Mouse (Mus musculus): Measurements from ENCODE around the gene Mettl7a1. TPM values are rescaled to one million over a fixed set of nuclear protein-coding genes. Genes with fewer than 3 reads are reported as not detected.

The Mettl7a1 gene
- polyA plus RNA-seq, 1 experiment from 2014 or later, result 62.9 TPM

DNA sequence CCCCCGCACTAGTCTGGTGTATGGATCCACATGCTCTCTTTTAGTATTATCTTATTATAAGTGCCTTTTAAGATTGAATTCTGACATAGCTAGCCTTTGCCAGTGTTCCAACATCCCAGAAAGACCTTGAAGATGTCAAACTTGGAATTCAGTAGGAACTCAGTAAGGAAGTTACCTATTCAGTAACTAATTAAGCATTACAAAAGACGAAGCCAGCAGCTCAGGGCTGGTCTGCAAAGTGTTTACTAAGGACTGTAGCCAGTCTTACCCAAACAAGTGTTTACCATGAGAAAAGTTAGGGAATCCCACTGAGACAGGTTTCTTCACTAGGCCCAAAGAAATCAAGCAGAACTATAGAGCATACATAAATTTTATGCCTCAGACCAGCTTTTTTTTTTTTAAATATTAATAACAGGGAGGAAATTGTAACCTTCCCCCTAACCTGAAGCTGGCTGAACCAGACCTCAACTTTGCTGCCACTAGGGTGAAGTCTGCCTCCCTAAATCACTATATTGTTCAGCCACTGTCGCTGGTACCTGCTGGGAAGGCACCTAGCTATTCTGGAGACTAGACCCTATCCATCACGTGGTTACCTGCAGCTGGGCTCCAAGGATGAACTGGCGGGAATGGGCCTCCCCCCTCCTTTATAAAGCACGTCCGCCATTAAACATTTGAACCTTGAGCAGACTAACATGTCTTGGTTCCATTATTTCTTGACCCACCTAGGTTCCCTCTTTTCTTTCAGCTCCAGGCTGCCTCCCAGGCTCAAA is 29.0 kb upstream of the Mettl7a1 start:
- WGBS, result 90% methylated on average over 7 of the region's 7 CpGs
- TF ChIP-seq EP300 (IDR thresholded peaks at IDR 0.05) (no peak), CTCF (IDR thresholded peaks at IDR 0.05) (no peak)
- H3K4me2 ChIP-seq (replicated peaks; ENCODE audit: low read depth, low read length), result no peak overlapping the region
- DNase-seq (ENCODE audit: low spot score) (no peak), ATAC-seq (no peak)
- H3K9me3 ChIP-seq (ENCODE audit: low read length), result no peaks in the 10 kb centered on the region
- H3K27ac ChIP-seq (ENCODE audit: low read length), result no peak overlapping the region
- H3K4me3 ChIP-seq (ENCODE audit: low read depth, low read length), result no peak overlapping the region
- H3K9ac ChIP-seq (replicated peaks; ENCODE audit: low read depth), result no peak overlapping the region
- H3K27me3 ChIP-seq (replicated peaks; ENCODE audit: insufficient read depth, low read length), result no peaks in the 10 kb centered on the region
- no peaks in the 10 kb centered on the region for H3K4me1 ChIP-seq (ENCODE audit: insufficient read depth, low read depth, low read length)
- no peaks in the 10 kb centered on the region for H3K36me3 ChIP-seq (ENCODE audit: insufficient read depth, low read length)

DNA sequence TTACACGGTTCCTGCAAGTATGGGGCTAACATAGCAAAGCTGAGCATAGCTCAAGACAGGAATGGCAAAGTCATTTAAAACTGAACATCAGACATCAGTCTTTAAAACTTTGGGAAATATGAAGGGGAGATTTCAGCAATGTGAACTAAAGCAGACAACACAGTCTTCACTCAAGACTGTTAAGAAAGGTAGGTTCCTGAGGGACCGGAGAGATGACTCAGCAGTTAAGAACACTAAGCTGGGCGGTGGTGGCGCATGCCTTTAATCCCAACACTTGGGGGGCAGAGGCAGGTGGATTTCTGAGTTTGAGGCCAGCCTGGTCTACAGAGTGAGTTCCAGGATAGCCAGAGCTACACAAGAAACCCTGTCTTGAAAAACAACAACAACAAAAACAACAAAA is 27.5 kb upstream of the Mettl7a1 start:
- Histone ChIP-seq H3K9ac (replicated peaks; ENCODE audit: low read depth) (no peak overlapping the region), H3K4me3 (ENCODE audit: low read depth, low read length) (no peak overlapping the region), H3K9me3 (ENCODE audit: low read length) (no peaks in the 10 kb centered on the region), H3K4me1 (ENCODE audit: insufficient read depth, low read depth, low read length) (no peaks in the 10 kb centered on the region), H3K36me3 (ENCODE audit: insufficient read depth, low read length) (no peaks in the 10 kb centered on the region), H3K27ac (ENCODE audit: low read length) (no peak overlapping the region), H3K27me3 (replicated peaks; ENCODE audit: insufficient read depth, low read length) (no peaks in the 10 kb centered on the region), H3K4me2 (replicated peaks; ENCODE audit: low read depth, low read length) (no peak overlapping the region)
- no peak for DNase-seq (ENCODE audit: low spot score)
- ATAC-seq, result no peak
- WGBS, result 91% methylated on average over 4 of the region's 4 CpGs
- TF ChIP-seq EP300 (IDR thresholded peaks at IDR 0.05) (no peak), CTCF (IDR thresholded peaks at IDR 0.05) (no peak)

DNA sequence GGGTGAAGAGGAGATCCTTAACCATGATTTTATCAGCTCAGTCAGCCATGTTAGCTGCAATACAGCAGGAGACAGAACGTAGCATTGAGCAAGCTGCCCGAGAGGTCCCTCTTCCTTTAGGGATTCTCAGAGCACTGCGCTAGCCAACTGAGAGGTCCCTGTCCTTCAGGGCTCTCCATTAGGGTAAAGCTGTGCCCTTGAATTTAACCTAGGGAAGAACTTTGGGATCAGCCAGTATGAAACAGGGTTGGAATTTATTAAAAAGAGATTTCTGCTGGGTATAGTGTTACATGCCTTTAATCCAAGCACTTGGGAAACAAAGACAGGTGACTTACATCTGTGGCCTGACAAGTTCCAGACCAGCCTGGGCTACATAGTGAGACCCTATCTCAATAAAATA is 26.4 kb upstream of the Mettl7a1 start:
- no peaks in the 10 kb centered on the region for H3K36me3 ChIP-seq (ENCODE audit: insufficient read depth, low read length)
- WGBS, result 70% methylated on average over 3 of the region's 3 CpGs

DNA sequence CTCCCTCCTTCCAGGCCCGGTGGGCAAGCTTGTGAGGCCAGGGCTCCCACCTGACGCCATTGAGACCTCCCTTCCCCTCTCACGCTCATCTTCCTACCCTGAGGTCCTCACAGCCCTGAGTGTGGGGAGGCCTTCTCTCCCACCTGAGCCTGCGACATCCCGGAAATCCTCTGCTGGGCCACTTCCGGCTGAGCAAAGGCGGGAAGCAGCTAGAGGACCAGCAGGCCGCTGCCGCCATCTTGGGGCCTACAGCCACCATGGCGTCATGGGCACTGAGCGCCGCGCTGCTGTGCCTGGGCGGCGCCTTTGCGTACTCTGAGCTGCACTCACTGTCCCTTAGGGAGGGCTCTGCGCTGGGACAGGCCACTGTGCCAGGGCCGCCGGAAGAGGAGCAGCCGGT is 23.3 kb upstream of the Mettl7a1 start, which contains the start of gene Tmprss12:
Tmprss12 (plus strand) TSS at position 212 of the 400 bp plus-strand sequence.
- Histone ChIP-seq H3K4me1 (ENCODE audit: insufficient read depth, low read depth, low read length) (no peaks in the 10 kb centered on the region), H3K27me3 (replicated peaks; ENCODE audit: insufficient read depth, low read length) (no peaks in the 10 kb centered on the region), H3K9me3 (ENCODE audit: low read length) (no peaks in the 10 kb centered on the region), H3K4me2 (replicated peaks; ENCODE audit: low read depth, low read length) (no peak within 1 kb of the TSS), H3K4me3 (ENCODE audit: low read depth, low read length) (no peak within 1 kb of the TSS), H3K36me3 (ENCODE audit: insufficient read depth, low read length) (no peaks in the 10 kb centered on the region), H3K9ac (replicated peaks; ENCODE audit: low read depth) (no peak within 1 kb of the TSS), H3K27ac (ENCODE audit: low read length) (no peak within 1 kb of the TSS)
- TF ChIP-seq EP300 (IDR thresholded peaks at IDR 0.05), result no peak
- TF ChIP-seq CTCF (IDR thresholded peaks at IDR 0.05), result no peak
- DNase-seq (ENCODE audit: low spot score), result no peak
- no peak for ATAC-seq
- WGBS, result 97% methylated on average over 17 of the region's 20 CpGs

More for the DNA sequence above, 26.4 kb upstream of the Mettl7a1 start:
- no peaks in the 10 kb centered on the region for H3K4me1 ChIP-seq (ENCODE audit: insufficient read depth, low read depth, low read length)
- H3K27ac ChIP-seq (ENCODE audit: low read length), result no peak overlapping the region
- TF ChIP-seq EP300 (IDR thresholded peaks at IDR 0.05), result no peak
- no peak for TF ChIP-seq CTCF (IDR thresholded peaks at IDR 0.05)
- DNase-seq (ENCODE audit: low spot score) (no peak), ATAC-seq (no peak)
- no peak overlapping the region for H3K9ac ChIP-seq (replicated peaks; ENCODE audit: low read depth)
- no peaks in the 10 kb centered on the region for H3K27me3 ChIP-seq (replicated peaks; ENCODE audit: insufficient read depth, low read length)
- H3K9me3 ChIP-seq (ENCODE audit: low read length), result no peaks in the 10 kb centered on the region
- no peak overlapping the region for H3K4me2 ChIP-seq (replicated peaks; ENCODE audit: low read depth, low read length)
- H3K4me3 ChIP-seq (ENCODE audit: low read depth, low read length), result no peak overlapping the region

DNA sequence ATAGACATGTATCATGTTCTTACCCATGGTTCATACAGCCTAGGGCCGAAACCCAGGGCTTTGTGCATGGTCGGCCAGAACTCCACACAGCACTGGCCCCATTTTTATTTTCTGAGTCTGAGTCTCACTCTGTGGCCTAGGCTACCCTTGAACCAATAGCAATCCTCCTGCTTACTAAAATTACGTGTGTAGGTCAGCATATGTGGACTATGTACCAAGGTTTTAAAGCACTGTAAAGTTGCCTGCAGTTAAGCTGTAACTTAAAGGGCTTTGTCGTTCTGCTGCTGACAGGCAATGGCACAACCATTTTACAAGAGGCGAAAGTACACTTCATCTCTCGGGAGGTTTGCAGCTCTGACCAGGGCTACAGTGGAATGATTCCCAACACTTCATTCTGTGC is 15.0 kb upstream of the Mettl7a1 start:
- Histone ChIP-seq H3K4me3 (ENCODE audit: low read depth, low read length) (no peak overlapping the region), H3K36me3 (ENCODE audit: insufficient read depth, low read length) (no peaks in the 10 kb centered on the region), H3K9me3 (ENCODE audit: low read length) (no peaks in the 10 kb centered on the region), H3K27ac (ENCODE audit: low read length) (no peak overlapping the region), H3K27me3 (replicated peaks; ENCODE audit: insufficient read depth, low read length) (no peaks in the 10 kb centered on the region), H3K4me1 (ENCODE audit: insufficient read depth, low read depth, low read length) (no peaks in the 10 kb centered on the region), H3K9ac (replicated peaks; ENCODE audit: low read depth) (no peak overlapping the region), H3K4me2 (replicated peaks; ENCODE audit: low read depth, low read length) (no peak overlapping the region)
- DNase-seq (ENCODE audit: low spot score) (no peak), ATAC-seq (no peak)
- WGBS, result 84% methylated on average over 6 of the region's 6 CpGs
- TF ChIP-seq EP300 (IDR thresholded peaks at IDR 0.05) (no peak), CTCF (IDR thresholded peaks at IDR 0.05) (no peak)

DNA sequence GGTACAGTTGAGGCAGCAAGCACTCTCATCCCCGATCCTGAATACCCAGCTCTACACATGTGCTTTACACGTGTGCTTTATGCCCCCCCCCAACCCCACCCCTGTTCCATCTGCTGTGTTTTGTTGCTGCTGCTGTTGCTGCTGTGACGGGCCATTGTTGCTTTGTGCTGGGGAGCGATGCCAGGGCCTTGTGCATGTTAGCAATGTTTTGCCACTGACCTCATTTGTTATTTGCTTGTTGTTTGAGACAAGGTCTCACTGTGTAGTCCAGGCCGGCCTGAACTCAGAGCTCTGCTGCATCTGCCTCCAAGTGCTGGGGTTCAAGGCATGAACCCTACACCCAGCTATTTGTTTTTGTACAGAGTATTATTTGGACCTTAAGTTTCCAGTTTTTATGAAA is 13.1 kb upstream of the Mettl7a1 start:
- TF ChIP-seq CTCF (IDR thresholded peaks at IDR 0.05) (no peak), EP300 (IDR thresholded peaks at IDR 0.05) (no peak)

More for the DNA sequence above, 13.1 kb upstream of the Mettl7a1 start:
- WGBS, result 76% methylated on average over 5 of the region's 5 CpGs
- DNase-seq (ENCODE audit: low spot score) (no peak), ATAC-seq (no peak)
- no peaks in the 10 kb centered on the region for H3K4me1 ChIP-seq (ENCODE audit: insufficient read depth, low read depth, low read length)
- no peaks in the 10 kb centered on the region for H3K9me3 ChIP-seq (ENCODE audit: low read length)
- H3K36me3 ChIP-seq (ENCODE audit: insufficient read depth, low read length), result no peaks in the 10 kb centered on the region
- H3K9ac ChIP-seq (replicated peaks; ENCODE audit: low read depth), result no peak overlapping the region
- H3K4me3 ChIP-seq (ENCODE audit: low read depth, low read length), result no peak overlapping the region
- no peak overlapping the region for H3K4me2 ChIP-seq (replicated peaks; ENCODE audit: low read depth, low read length)
- no peak overlapping the region for H3K27ac ChIP-seq (ENCODE audit: low read length)
- no peaks in the 10 kb centered on the region for H3K27me3 ChIP-seq (replicated peaks; ENCODE audit: insufficient read depth, low read length)

Measured in lung, postnatal 0 days (tissue).